21 mouse cellular contexts compared by ENCODE assay signal in genomic region chr12:111048201-111048600, GRCm38 (mm10). TPM values are rescaled to one million over a fixed set of nuclear protein-coding genes. Genes with fewer than 3 reads are reported as not detected.
DNase-seq lines count a peak whose midpoint lies in the region; ATAC-seq lines count a peak whose summit lies in the region.
"Had no signal": no experiment of that assay in that cellular context is flagged by ENCODE, and none has a peak within 500 bp of the region (broad histone marks: within the 10 kb centered on the region; RNA-seq: fewer than 3 reads in every experiment).

No protein-coding gene starts in this region.

- H3K9ac ChIP-seq in kidney, embryonic 16.5 days (replicated peaks; ENCODE audit: low read length), result no peak overlapping the region
- H3K9ac ChIP-seq: embryonic facial prominence, embryonic 12.5 days; forebrain, embryonic 13.5 days; forebrain, embryonic 15.5 days; forebrain, postnatal 0 days had no signal

- DNase-seq in CD4-positive helper T cell, adult 2 months (ENCODE audit: low read depth, low spot score), result peak; percentile 36
- peak; percentile 71 for DNase-seq in induced T-regulatory cell, adult 2 months (ENCODE audit: low read depth)
- peak; percentile 26 for DNase-seq in splenic B cell, adult 2 months (ENCODE audit: low read depth, low spot score)
- no peak for DNase-seq in lung, postnatal 14 days
- DNase-seq in left cerebral cortex, postnatal 36 days (ENCODE audit: low spot score in 2 of 2), result no peak
- DNase-seq: adrenal gland, adult 8-10 months; adrenal gland, postnatal 14 days; adrenal gland, postnatal 36 days; B cell, adult 2 months; cerebellum, adult 11-12 months; cerebellum, adult 2 months; cerebellum, adult 9-10 months; cerebellum, postnatal 10 days; cerebellum, postnatal 25 days; forebrain, postnatal 0 days had no signal

- 79% methylated on average over 2 of the region's 2 CpGs for WGBS in kidney, embryonic 16.5 days

- peaks cover 1% of the 10 kb centered on the region; the same call in 1 of the 2 replicates for H3K36me3 ChIP-seq in splenic B cell, adult 2 months (ENCODE audit: control insufficient read depth, insufficient read depth, low read length, poor library complexity, severe bottlenecking)
- peaks cover 13% of the 10 kb centered on the region for H3K36me3 ChIP-seq in kidney, embryonic 16.5 days (ENCODE audit: insufficient read depth, low read length)
- H3K36me3 ChIP-seq: forebrain, embryonic 15.5 days had no signal

- no peak overlapping the region for H3K4me2 ChIP-seq in kidney, embryonic 16.5 days (replicated peaks; ENCODE audit: low read depth, low read length)
- H3K4me2 ChIP-seq: embryonic facial prominence, embryonic 12.5 days; forebrain, embryonic 13.5 days; forebrain, embryonic 15.5 days had no signal

- peak; percentile 80 for ATAC-seq in CD4-positive, CD25-positive, alpha-beta regulatory T cell, adult 4 months
- no peak for ATAC-seq in kidney, embryonic 16.5 days (ENCODE audit: low FRiP score, low TSS enrichment)
- ATAC-seq: forebrain, embryonic 13.5 days; forebrain, embryonic 15.5 days; forebrain, postnatal 0 days had no signal

- H3K27ac ChIP-seq in kidney, embryonic 16.5 days (ENCODE audit: low read length), result no peak overlapping the region
- H3K27ac ChIP-seq: embryonic facial prominence, embryonic 10.5 days; embryonic facial prominence, embryonic 12.5 days; forebrain, embryonic 13.5 days; forebrain, embryonic 15.5 days had no signal

- peaks cover 13% of the 10 kb centered on the region; the same call in 1 of the 2 replicates for H3K4me1 ChIP-seq in kidney, embryonic 16.5 days (ENCODE audit: insufficient read depth, low read length)
- H3K4me1 ChIP-seq: embryonic facial prominence, embryonic 10.5 days had no signal

- no peaks in the 10 kb centered on the region for H3K27me3 ChIP-seq in splenic B cell, adult 2 months (ENCODE audit: control insufficient read depth, insufficient read depth, low read length, poor library complexity, severe bottlenecking)
- no peaks in the 10 kb centered on the region for H3K27me3 ChIP-seq in kidney, embryonic 16.5 days (ENCODE audit: insufficient read depth, low read length)
- H3K27me3 ChIP-seq: embryonic facial prominence, embryonic 12.5 days; forebrain, embryonic 13.5 days; forebrain, embryonic 15.5 days had no signal

- intact Hi-C loops in left cerebral cortex, postnatal 36 days (cut with DNase I), result no loop called here

- H3K9me3 ChIP-seq in kidney, embryonic 16.5 days (ENCODE audit: low read length), result no peaks in the 10 kb centered on the region
- H3K9me3 ChIP-seq: embryonic facial prominence, embryonic 10.5 days; embryonic facial prominence, embryonic 12.5 days; forebrain, embryonic 13.5 days; forebrain, embryonic 15.5 days had no signal

- H3K4me3 ChIP-seq in kidney, embryonic 16.5 days (ENCODE audit: low read length), result no peak overlapping the region
- H3K4me3 ChIP-seq: embryonic facial prominence, embryonic 10.5 days; embryonic facial prominence, embryonic 12.5 days; forebrain, embryonic 13.5 days; forebrain, embryonic 15.5 days had no signal

RNA-seq across cellular contexts. Expression of gene Rcor1, which starts 9.1 kb away (rescaled TPM):
- polyA plus RNA-seq in CD4-positive, CD25-positive, alpha-beta regulatory T cell, adult 4 months (2017; shearing (Covaris generic)), result 10 to 100 TPM; 11.7 to 16.0 TPM
- 9.7 and 9.8 TPM in 2 replicates for polyA plus RNA-seq in kidney, embryonic 16.5 days (2015; fragmentation: Nextera tagmentation; extraction: Ambion mirVana)
- total RNA-seq in left cerebral cortex, postnatal 36 days (2021), result 10 to 100 TPM; 14.5 to 18.7 TPM

Comparison
In these comparisons a context has a peak if more than half of its experiments do, and no peak if none do; other contexts are left out.
1. DNase-seq: peak in CD4-positive helper T cell, adult 2 months (single experiment), induced T-regulatory cell, adult 2 months (single experiment) and splenic B cell, adult 2 months (single experiment); none in lung, postnatal 14 days (single experiment) and left cerebral cortex, postnatal 36 days (0 of 2).